Mouse (Mus musculus) C2C12 (cell line): ENCODE measurements around the gene Fignl1.

Experiments
- CTCF ChIP-seq: IDR thresholded peaks from one replicate; pipeline ENCODE4 v1.5.1; 2011; ENCODE audit not compliant: control insufficient read depth, insufficient read depth, insufficient read length
- MAX ChIP-seq: IDR thresholded peaks from one replicate; pipeline ENCODE4 v1.6.1; 2011; ENCODE audit warnings: mild to moderate bottlenecking, control low read depth
- MYOD1 ChIP-seq: IDR thresholded peaks from one replicate; pipeline ENCODE4 v1.6.1; 2011; ENCODE audit warnings: low read depth; ENCODE audit not compliant: control insufficient read depth, insufficient read length
- USF1 ChIP-seq: IDR thresholded peaks from one replicate; pipeline ENCODE4 v1.6.1; 2011; ENCODE audit warnings: low read depth, mild to moderate bottlenecking, control low read depth, moderate library complexity

- TF ChIP-seq CTCF (no peak), USF1 (no peak), MYOD1 (no peak), MAX (no peak)
Observed at GRCm38 (mm10) chr11:11798690-11799089, 10.1 kb downstream of the Fignl1 start.
